Mouse (Mus musculus) lung, adult 2 months (tissue): ENCODE data around the gene Slc38a10. TPM values are rescaled to one million over a fixed set of nuclear protein-coding genes. Genes with fewer than 3 reads are reported as not detected.

Experiments
- DNase-seq: peaks from one replicate; pipeline ENCODE4 v3.0.0; 2022
- H3K4me1 ChIP-seq: fragments of 200-500 bp; 2 replicates; pipeline ENCODE4 v1.6.1; 2011; ENCODE audit warnings: low read length; ENCODE audit not compliant: control insufficient read depth, insufficient read depth
- H3K4me3 ChIP-seq: fragments of 200-500 bp; replicated peaks from 2 replicates; pipeline ENCODE3; 2011; ENCODE audit warnings: low read depth, mild to moderate bottlenecking, control low read depth, low read length; ENCODE audit errors: extremely low read depth
- CTCF ChIP-seq: fragments of 200-500 bp; IDR thresholded peaks from 2 replicates; pipeline ENCODE4 v1.5.1; 2011; ENCODE audit warnings: mild to moderate bottlenecking, low read length, control low read depth; ENCODE audit not compliant: insufficient read depth
- POLR2A ChIP-seq: fragments of 200-500 bp; IDR thresholded peaks from 2 replicates; pipeline ENCODE4 v1.6.1; 2011; ENCODE audit warnings: low read depth, mild to moderate bottlenecking, control low read depth, low read length, borderline replicate concordance; ENCODE audit errors: extremely low read depth
- WGBS: fragments of 180-500 bp; shearing (Covaris S2); methylation state at CpG from one replicate; pipeline ENCODE4 v1.1.7; 2018; 5-methylcytosine and 5-hydroxymethylcytosine counted together
- polyA plus RNA-seq: library from polyadenylated mRNA; depleted of rRNA; stranded (reverse); fragments of >200 nt; gene quantifications from 2 replicates; pipeline ENCODE4 v1.2.3, GENCODE M21; 2012

Slc38a10 gene
- polyA plus RNA-seq, 1 experiment = 170 TPM

DNA sequence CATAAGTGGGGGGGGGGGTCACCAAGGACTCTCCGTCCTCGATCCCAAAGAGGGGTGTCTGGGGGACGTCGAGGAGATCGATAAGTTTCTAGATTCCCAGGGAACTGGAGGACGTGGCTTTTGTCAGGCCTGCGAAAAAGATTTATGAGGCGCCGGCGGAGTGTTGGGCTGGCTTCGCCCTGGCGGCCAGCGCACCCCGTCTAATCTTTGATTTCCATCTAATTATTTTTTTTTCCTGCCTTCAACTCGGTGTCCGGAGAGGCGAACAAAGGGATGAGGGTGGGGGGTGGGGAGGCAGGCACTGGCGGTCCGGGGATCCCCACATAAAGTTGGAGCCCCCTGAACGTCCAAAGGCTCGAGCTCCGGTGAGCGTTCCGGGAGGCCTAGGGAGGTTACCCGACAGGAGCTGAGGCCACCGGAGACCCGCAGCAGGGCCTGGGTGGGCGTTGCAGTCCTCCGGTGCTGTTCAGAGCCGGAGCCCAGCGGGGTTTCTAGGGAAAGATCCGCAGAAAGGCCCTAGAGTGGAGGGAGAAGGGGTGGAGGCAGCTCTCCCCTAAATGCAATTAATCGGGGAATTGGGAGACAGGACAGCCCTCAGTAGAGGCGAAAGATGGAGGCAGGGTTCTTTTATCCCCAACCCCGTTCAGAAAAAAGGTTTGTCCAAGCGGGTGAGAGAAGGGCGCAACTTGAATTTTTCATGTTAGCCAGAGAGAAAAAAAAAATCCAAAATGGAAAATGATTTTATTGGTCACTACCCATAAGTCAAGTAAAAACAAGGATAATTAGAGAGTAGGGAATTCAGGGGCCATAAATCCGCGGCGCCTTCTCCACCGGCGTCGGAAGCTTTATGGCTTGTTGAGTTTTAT lies 36.3 kb upstream of the Slc38a10 start:
- DNase-seq = peak; percentile 58
- Histone ChIP-seq H3K4me1 (peaks cover 8% of the 10 kb centered on the region; the same call in 1 of the 2 replicates), H3K4me3 (peak overlapping the region; percentile 80)
- WGBS = 10% methylated on average over 43 of the region's 43 CpGs
- no peak for TF ChIP-seq POLR2A
- TF ChIP-seq CTCF = no peak

DNA sequence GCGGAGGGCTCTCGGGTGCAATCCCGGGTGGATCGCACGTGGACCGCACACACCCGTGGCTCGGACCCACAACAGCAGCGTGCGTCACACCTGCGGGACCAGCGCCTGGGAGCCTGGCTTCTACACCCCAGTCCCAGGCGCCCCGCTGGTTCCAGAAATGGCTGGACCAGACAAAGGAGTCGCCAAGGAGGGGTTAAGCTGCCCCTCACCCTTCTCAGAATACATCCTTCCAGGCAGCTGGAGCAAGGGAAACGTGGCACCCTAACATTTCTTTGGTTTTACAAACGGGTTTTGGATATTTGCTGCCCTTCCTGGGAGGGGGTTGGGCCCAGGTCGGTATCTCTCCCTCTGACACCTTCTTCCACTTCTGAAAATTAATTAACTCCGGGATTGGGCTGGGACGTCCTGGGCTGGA lies 35.7 kb upstream of the Slc38a10 start:
- H3K4me1 ChIP-seq = peaks cover 8% of the 10 kb centered on the region; the same call in 1 of the 2 replicates
- peak overlapping the region; percentile 20 for H3K4me3 ChIP-seq
- DNase-seq = peak; percentile 55
- TF ChIP-seq CTCF (no peak), POLR2A (no peak)
- 32% methylated on average over 20 of the region's 20 CpGs for WGBS

DNA sequence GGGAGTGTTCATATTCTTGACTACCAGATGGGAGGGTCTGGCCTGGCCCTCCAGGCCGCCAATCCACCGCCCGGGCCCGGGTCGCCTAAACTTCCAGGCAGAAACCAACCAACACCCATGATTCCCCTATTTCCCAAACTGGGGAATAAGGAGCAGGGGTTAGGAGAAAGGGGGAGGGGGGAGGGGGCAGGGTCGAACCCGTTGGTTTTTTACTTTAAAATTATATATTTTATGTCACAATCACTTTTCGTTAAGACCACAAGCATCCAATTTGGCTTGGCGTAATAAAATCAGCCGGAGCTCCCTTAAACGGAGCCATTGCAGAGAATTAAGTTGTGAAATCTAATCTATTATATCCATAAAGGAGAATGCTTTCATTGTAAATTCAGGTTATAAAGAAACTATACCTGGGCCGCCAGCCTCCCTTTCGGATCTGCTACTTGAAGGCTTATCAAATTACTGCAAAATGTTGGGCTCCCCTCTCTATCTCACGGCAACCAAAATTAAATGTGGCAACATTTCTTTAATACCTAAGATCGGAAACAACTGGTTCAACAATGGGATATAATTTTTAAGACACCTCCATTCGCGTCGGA lies 35.1 kb upstream of the Slc38a10 start:
- 32% methylated on average over 18 of the region's 18 CpGs for WGBS
- no peak for TF ChIP-seq CTCF
- TF ChIP-seq POLR2A = no peak
- Histone ChIP-seq H3K4me1 (peaks cover 8% of the 10 kb centered on the region; the same call in 1 of the 2 replicates), H3K4me3 (peak overlapping the region; percentile 58)
- DNase-seq = peak; percentile 14

DNA sequence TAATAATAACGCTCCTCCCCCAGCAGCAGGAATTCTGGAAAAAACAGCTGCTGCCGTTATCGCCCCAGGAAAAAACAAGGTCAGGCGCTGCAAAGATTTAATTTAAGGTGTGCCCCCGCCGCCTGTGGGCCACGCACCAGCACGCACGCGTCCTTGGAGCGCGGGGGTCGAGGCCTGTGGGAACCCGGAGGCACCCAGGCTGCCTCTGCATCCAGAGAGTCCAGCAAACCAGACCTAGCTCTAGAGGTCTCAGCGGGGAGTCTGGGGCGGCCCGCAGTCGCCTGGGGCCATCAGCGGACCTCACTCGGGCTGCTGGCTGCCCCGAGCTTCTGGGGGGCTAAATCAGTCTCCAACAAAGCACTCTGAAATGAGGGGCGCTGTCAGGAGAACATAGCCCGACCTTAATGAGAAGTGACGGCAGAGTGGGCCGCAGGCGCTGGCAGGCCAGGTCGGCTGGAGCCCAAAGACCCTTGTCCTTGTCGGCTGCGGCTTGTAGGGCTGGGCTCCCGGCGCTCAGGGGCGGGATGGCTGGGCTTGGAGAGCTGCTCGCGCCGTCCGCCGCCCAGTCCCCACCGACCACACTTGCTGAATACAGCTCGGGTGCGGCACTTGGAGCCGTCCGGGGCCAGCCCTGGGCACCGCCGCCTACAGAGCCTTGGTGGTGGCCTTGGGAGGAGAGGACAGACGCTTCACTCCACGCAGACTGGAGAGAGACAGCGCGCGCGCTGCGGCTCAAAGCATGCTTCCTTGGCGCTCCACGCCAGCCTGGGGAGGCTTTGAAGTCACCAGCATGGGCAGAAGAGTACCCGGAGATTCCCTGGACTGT lies 34.4 kb upstream of the Slc38a10 start:
- 18% methylated on average over 54 of the region's 54 CpGs for WGBS
- TF ChIP-seq POLR2A (no peak), CTCF (no peak)
- peak; percentile 62 for DNase-seq
- Histone ChIP-seq H3K4me1 (peaks cover 8% of the 10 kb centered on the region; the same call in 1 of the 2 replicates), H3K4me3 (peak overlapping the region; percentile 58)

DNA sequence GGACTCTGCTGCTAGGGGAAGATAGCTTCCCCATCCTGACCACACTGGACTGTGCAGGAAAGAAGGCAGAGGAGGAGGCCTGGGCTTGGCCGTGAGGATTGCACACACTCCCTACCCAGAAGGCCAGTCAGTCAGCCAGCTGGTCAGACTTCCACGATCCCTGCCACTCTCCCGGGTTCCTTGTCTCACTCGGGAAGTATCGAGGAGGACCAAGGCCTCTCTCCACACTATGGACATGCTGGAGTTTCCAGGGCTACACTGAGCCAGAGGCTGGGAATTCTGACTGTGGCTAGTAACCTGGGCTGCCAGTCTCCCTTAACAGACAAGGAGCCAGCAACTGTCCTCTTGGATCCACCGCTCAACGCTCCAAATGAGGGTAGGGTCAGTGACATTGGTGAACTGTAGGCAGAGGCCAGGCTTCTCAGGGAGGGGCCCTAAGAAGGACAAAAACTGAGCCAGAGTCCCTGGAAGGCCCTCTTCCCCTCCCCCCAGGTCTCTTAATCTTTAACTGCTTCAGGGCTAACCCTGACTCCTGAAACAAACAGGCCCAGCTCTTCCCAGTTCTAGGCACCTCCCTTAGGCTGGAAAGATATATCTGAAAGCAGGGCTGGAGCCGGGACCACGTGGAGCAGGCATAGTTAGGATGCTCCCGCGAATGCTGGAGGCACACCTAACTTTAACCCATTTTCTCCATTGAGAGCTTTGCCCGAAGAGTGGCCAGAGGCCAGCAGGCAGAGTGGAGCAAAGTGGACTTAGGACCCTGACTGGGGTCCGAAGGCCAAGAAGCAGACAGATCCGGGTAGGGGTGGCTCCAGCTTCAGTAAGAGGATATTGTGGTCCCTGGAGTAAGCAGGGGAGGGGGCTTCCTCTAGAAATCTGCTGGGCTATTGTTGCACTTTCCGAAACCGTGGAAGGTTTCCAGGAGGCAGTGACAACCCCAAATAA lies 33.5 kb upstream of the Slc38a10 start:
- WGBS = 33% methylated on average over 16 of the region's 16 CpGs
- H3K4me3 ChIP-seq = no peak overlapping the region
- H3K4me1 ChIP-seq = peaks cover 8% of the 10 kb centered on the region; the same call in 1 of the 2 replicates
- peak; percentile 53 for DNase-seq
- 0 out of 2 replicates have a peak, but pooled peaks have one; percentile 5 for TF ChIP-seq POLR2A
- TF ChIP-seq CTCF = no peak

DNA sequence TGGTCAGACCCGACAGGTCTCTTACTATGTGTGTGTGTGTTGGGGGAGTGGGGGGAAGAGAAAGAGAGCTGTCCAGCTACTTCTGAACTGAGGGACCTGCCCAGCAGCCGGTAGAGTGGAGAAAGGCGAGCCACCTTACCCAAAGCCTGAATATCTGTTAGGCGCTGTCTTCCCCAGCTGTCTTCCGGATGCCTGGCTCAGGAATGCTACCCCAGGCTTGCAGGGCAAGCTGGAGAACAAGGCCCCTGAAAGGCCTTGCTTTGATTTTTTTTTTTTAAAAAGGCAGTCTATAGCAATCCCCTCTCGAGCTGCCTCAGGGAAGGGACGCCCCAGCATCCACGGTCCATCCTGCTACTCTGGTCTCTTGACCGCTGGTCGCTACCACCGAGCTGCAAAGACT lies 32.6 kb upstream of the Slc38a10 start:
- no peak overlapping the region for H3K4me3 ChIP-seq
- WGBS = 77% methylated on average over 11 of the region's 11 CpGs

DNA sequence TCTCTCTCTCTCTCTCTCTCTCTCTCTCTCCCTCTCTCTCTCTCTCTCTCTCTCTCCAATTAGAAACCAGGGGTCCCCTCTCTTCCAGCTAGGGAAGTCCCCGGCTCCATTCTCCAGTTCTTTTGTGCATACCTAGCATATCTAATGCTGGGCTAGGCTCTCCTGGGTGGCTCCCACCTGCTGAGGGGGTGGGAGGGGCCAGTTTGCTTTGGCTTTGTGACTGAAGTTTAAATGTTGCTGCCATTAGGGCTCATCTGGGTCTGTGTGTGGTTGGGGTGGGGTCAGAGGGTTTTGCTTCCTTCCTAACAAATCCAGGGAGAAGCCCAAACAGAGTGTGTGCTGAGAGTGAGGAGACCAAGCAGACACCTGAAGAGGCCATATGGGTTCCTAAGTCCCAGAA lies 32.0 kb upstream of the Slc38a10 start:
- TF ChIP-seq POLR2A (no peak), CTCF (no peak)
- DNase-seq = no peak
- whole genome bisulfite sequencing = 67% methylated on average over 1 of the region's 1 CpGs

More for the DNA sequence above, 32.6 kb upstream of the Slc38a10 start:
- no peak for DNase-seq
- no peak for TF ChIP-seq CTCF
- TF ChIP-seq POLR2A = no peak
- peaks cover 8% of the 10 kb centered on the region; the same call in 1 of the 2 replicates for H3K4me1 ChIP-seq

DNA sequence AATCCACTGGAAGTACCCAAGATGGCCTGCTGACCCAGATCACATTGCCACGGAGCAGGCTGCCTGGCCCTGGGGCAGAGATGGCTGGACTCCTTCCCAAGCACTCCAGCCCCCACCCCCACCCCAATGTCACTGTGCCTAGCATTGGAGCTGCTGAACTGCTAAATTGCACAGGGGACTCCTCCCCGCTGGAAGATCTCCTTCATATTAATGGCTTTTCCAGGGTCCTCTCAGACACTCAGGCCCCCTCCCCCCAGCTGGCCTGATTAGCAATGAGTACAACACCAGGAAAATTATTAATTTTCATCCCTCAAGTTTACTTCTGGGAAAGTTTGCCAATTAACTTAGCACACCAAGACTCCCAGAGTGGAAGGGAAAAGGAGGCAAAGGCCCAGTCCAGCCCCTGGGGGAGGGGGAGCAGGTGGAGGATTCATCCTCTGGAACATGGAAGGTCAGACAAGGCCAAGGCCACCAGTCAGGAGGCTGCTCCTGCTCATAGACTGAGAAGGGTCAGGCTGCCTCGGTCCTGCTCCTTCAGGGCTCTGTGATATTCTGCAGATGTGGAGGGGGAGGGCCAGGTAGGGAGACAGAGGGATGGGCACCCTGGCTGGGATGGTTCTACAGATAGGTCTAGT lies 31.4 kb upstream of the Slc38a10 start:
- no peak for DNase-seq
- Histone ChIP-seq H3K4me1 (peaks cover 8% of the 10 kb centered on the region; the same call in 1 of the 2 replicates), H3K4me3 (no peak overlapping the region)
- TF ChIP-seq CTCF (no peak), POLR2A (no peak)
- WGBS = 64% methylated on average over 3 of the region's 3 CpGs

More for the DNA sequence above, 32.0 kb upstream of the Slc38a10 start:
- Histone ChIP-seq H3K4me1 (peaks cover 8% of the 10 kb centered on the region; the same call in 1 of the 2 replicates), H3K4me3 (no peak overlapping the region)

DNA sequence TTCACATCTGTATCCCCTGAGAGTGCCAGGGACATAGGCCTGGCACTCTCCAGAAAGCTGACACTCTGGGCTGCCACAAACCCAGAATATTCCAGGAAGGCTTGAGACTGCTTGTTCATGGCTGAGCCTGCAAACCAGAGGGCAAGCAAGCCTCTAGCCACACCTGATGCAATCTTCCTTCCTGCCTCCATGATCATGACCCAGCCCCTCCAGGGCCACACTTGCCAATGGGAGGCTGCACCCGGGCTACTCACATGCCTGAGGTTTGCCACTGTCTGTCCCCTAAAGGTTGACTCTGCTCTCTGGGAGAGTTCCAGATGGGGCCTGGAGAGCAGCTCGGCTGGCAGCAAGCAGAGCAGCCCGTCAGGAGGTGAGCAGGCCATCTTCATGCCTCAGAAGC lies 30.2 kb upstream of the Slc38a10 start:
- TF ChIP-seq POLR2A (no peak), CTCF (no peak)
- 69% methylated on average over 3 of the region's 3 CpGs for WGBS
- Histone ChIP-seq H3K4me1 (peaks cover 8% of the 10 kb centered on the region; the same call in 1 of the 2 replicates), H3K4me3 (no peak overlapping the region)
- DNase-seq = no peak
